Mouse (Mus musculus) neutrophil, adult 83 days (primary cell): ENCODE results near the gene Zfp954. TPM values are rescaled to one million over a fixed set of nuclear protein-coding genes. Genes with fewer than 3 reads are reported as not detected.

Experiments used
- total RNA-seq, 2 experiments: library from RNA; stranded (reverse); gene quantifications; one replicate each; pipeline ENCODE4 v1.2.4; 2023

Gene Zfp954
- total RNA-seq, result 10 to 100 TPM; 11.0 to 12.0 TPM

DNA sequence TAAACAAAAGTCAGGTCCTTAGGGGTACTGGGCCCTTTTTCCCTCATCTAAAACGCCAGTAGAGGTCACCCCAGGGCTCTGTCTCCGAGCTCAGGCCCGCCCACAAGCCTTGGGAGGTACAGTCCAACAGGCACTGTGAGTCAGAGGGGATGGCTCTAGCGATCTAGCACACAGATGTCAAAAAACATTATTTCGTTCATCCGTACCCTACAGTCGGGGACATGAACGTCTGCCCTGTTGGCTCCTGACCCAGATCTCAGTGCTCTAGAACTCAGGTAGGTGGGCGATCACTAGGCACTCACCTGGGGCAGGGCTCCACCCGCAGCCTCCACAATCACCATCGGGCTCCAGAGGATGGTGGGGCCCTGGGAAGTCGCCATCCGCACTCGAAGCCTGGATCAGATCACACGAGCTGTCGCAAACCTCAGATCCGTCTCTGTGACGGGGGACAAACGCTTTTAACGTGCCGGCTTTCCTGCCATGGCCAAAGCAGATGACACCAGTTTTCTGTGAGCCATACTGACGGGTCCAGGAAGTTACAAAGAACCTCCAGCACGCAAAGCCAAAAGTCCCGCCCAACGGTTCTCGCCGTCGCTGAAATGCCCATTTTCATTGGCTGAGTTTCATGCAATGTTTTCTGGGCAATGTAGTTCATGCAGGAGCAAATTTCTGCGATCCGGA lies at the start of gene Zfp954:
Gene Zfp954, minus strand, starts transcription at position 568 of the 681 bp plus-strand sequence.

DNA sequence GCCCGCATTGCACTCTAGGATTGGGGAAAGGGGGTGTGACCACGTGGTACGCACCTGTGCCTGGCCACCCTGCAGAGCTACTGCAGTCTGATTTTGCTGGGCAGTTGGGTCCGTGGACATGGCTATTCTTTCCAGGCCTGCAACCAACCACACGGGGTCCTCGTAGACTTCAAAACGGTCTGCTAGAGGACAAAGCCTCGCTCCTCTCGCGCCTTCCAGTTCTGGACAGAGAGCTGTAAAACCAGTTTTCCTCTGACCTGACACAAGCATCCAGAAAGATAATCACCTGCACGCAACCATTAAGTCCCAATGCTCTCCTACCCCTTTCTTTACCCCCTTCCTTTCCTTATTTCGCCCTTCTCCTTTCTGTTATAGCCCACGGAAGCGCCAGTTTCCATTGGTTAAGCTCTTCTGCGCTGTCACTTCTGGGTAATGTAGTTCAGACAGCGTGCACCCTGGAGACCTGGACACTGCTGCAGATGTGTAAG lies 15.1 kb upstream of the Zfp954 start, which contains the start of gene Zfp773:
Gene Zfp773, minus strand, starts transcription at position 377 of the 488 bp plus-strand sequence.

Other genes starting within 250 kb of the Zfp954 start
- gene Aurkc, start 126.2 kb downstream of the Zfp954 start, total RNA-seq, result not detected
- 1 to 10 TPM in 1 of 2 experiments, under 1 TPM in 1; 0.90 to 1.3 TPM for gene Zfp773, start 15.3 kb upstream of the Zfp954 start, total RNA-seq
- gene Zfp418, start 49.8 kb upstream of the Zfp954 start, total RNA-seq, result under 1 TPM; 0.61 to 0.71 TPM
- 1 to 10 TPM; 1.2 to 1.5 TPM for gene Zfp772, start 88.5 kb upstream of the Zfp954 start, total RNA-seq
- gene Vmn2r29, start 125.8 kb upstream of the Zfp954 start, total RNA-seq, result under 1 TPM in 1 of 2 experiments, not detected in 1; 0.29 TPM
- under 1 TPM; 0.24 to 0.71 TPM for gene Gm45844, start 156.8 kb upstream of the Zfp954 start, total RNA-seq
- 10 to 100 TPM; 26.0 to 28.0 TPM for gene Clcn4, start 179.4 kb upstream of the Zfp954 start, total RNA-seq
- not detected for gene Vmn2r30, start 216.1 kb upstream of the Zfp954 start, total RNA-seq